Mouse (Mus musculus): ENCODE data around the gene Calhm1.

GRCm38 (mm10) chr19:47152062-47152369 is 8.0 kb upstream of the Calhm1 start:
- TF ChIP-seq CTCF (IDR thresholded peaks at IDR 0.05; ENCODE audit: borderline replicate concordance, control insufficient read depth, extremely low read depth, insufficient read depth, low read length, poor library complexity) = no peak
- no peak for TF ChIP-seq POLR2A (IDR thresholded peaks at IDR 0.05; ENCODE audit: control insufficient read depth, extremely low read depth, insufficient read depth, low read length, poor library complexity)
